Mouse (Mus musculus) spleen, postnatal 4 days (tissue): ENCODE results near the gene Rasal2.
"Not testable (repeated sequence)": the region's sequence is repeated elsewhere in the genome, so short reads cannot be mapped to it uniquely, and the experiment has no call there.

Experiments used
- DNase-seq, 2 experiments: peaks; one replicate each; pipeline ENCODE4 v3.0.0; 2022; ENCODE audit warnings: low spot score in 2 of 2

Rasal2 gene

GRCm38 (mm10) chr1:157244453-157244790 lies 168.0 kb downstream of the Rasal2 start:
- DNase-seq = no peak

- DNase-seq = no peak
Observed at GRCm38 (mm10) chr1:157243576-157244452, 168.6 kb downstream of the Rasal2 start.

DNA sequence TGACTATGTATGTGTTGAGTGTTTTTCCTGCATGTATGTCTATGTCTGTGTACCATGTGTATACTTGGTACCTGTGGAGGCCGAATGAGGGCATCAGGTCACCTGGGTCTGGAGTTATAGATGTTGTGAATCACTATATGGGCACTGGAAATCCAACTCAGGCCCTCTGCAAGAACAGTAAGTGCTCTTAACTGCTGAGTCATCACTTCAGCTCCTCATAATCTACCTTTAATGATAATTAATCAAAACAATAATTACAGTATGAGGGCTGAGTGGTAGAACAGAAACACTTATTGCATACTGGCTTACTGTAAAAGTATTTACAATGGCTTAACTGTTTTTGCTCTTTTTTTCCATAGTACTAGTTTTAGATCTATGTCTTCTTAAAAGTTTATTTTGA lies 172.7 kb downstream of the Rasal2 start:
- DNase-seq = no peak

DNA sequence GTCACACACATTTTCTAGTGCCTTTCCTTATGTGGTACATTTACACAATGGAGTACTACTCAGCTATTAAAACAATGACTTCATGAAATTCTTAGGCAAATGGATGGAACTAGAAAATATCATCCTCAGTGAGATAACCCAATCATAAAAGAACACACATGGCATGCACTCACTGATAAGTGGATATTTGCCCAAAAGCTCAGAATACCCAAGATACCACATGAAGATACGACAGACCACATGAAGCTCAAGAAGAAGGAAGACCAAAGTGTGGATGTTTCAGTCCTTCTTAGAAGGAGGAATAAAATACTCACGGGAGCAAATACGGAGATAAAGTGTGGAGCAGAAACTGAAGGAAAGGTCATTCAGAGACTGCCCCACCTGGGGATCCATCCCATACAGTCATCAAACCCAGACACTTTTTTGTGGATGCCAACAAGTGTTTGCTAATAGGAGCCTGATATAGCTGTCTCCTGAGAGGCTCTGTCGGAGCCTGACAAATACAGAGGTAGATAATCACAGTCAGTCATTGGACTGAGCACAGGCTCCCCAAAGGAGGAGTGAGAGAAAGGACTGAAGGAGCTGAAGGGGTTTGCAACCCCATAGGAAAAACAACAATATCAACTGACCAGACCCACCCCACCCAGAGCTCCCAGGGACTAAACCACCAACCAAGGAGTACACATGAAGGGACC lies 175.6 kb downstream of the Rasal2 start:
- not testable (repeated sequence) for DNase-seq

- DNase-seq = no peak
Observed at GRCm38 (mm10) chr1:157233451-157233850, 178.9 kb downstream of the Rasal2 start.

DNA sequence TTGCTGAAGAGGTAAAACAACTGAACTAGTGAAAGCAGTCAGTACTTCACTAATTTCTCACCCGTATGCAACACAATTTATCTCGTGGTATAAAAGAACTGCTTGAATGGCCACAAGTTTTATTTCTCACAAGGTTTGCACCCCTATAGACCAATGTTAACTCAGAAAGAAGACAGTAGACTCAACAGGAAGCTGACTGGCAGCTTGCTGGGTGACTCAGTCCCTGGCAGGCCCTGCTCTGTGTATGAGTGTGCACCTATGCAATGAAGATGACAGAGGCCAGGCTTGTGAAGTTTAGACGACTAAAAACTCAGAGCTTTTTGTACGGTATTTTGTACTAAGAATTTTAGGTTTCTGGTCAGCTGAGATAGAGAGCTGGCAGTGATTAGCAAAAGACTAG lies 180.0 kb downstream of the Rasal2 start:
- no peak for DNase-seq

DNA sequence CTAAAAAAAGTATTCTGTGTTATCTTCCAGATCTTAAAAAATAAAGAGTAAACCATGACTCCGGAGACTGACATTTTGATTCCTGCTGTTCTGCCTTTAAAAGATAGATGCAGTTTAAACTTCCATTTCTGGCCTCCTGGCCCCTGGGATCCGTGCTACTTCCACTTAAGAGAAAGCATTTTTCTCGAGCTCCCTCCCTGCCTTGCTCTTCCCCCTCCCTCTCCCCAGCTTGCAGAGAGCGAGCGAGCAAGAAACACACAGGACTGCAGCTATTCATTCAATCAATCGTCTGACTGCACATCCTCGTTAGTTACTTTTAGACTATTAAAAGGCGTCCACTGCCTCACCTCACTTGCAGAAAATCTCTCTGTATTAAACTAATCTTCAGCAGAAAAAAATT lies 181.4 kb downstream of the Rasal2 start:
- no peak for DNase-seq

DNA sequence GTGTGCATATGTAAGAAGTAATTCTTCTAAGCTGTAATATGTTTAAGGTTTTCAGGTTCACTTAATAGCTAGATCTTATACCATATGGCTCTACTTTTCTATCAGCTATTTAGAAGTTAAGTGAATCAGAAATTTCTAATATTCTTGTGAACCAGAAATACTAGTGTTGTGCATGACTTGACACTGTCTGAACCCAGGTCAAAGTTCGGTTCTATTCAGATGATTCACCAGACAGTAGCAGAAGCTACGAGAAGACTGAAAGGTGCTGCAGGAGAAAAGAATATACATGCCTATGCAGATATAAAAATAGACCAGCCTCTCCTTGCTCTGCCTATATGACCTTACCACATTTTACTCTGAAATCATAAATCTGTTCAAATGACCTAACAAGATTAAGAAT lies 182.0 kb downstream of the Rasal2 start:
- DNase-seq = no peak

DNA sequence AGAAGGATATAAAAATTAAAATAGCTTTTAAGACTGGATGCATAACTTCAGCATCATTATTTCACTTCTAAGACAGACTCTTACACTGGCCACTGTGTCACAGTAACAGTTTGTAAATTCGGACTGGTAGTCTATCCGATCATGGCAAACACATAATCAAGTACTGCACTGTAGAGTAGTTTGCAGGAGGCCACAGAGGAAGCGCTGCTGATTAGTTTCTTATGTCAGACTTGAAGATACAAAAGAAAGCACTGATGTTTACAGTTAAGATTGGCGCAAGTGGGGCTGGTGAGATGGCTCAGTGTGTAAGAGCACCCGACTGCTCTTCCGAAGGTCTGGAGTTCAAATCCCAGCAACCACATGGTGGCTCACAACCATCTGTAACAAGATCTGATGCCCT lies 187.4 kb downstream of the Rasal2 start:
- no peak for DNase-seq

- DNase-seq = no peak
Observed at GRCm38 (mm10) chr1:157220910-157221309, 191.5 kb downstream of the Rasal2 start.

DNA sequence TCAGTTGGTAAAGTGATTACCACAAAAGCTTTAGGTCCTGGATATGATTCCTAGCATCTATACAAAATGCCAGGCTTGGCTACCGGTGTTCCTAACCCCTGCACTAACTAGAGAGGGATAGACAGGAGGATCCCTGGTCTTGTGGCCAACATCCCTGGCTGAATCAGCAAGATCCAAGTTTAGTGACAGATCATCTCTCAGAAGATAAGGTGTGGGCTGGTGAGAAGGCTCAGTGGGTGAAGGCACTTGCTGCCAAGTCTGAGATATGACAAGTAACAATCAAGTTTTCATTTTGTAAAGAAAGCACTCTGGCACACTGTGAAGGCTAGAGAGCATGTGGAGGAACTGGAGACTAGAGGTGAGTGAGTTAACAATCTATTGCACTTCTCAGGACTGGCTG lies 191.9 kb downstream of the Rasal2 start:
- DNase-seq = no peak

- DNase-seq = no peak
Observed at GRCm38 (mm10) chr1:157208754-157209153, 203.6 kb downstream of the Rasal2 start.

GRCm38 (mm10) chr1:157205685-157206084 lies 206.7 kb downstream of the Rasal2 start:
- DNase-seq = no peak

- DNase-seq = no peak
Observed at GRCm38 (mm10) chr1:157183043-157183442, 229.4 kb downstream of the Rasal2 start.

- no peak for DNase-seq
Observed at GRCm38 (mm10) chr1:157182431-157182830, 230.0 kb downstream of the Rasal2 start.

- DNase-seq = no peak
Observed at GRCm38 (mm10) chr1:157181081-157181480, 231.3 kb downstream of the Rasal2 start.

GRCm38 (mm10) chr1:157178988-157179764 lies 233.2 kb downstream of the Rasal2 start:
- no peak for DNase-seq

- no peak for DNase-seq
Observed at GRCm38 (mm10) chr1:157169292-157169691, 243.1 kb downstream of the Rasal2 start.

- no peak for DNase-seq
Observed at GRCm38 (mm10) chr1:157168891-157169290, 243.5 kb downstream of the Rasal2 start.

GRCm38 (mm10) chr1:157153781-157154180 lies 258.6 kb downstream of the Rasal2 start:
- DNase-seq = no peak

DNA sequence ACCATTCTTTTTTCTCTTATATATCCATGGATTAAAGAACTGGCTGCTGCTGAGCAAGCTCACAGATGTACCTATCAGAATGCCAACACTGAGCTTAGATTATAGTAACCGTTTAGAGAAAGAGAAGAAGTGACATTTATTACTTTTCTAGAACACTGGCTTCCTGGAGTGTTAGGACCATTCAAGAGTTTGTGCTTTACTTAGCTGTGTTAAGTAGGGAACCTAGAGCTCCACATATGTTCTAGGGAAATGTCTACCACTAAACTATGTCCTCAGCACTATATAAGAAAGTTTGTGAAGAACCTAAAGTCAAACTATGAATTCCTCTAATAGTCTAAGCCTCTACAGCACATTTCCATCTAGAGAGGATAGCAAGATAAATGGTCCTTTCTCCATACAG lies 262.3 kb downstream of the Rasal2 start:
- no peak for DNase-seq

DNA sequence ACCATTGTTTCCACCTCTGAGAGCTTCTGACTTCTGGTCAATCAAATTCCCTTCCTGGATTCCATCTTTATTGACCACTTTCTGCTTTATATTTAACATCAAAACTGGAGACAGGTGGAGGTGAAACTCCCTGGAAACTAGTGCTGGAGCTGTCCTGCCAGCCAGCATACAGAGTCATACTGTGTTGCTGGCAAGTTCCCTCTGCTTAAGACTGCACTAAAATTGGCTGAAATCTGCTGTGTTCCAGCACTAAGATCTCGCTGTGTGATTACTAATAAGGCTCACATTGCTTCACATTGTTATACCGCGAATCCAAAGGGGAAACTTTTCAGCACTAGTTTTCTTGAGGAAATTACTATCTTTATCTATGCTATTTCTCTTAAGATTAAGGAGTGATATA lies 267.8 kb downstream of the Rasal2 start:
- no peak for DNase-seq
